Mouse (Mus musculus): ENCODE measurements around the gene Ift122.
A peak's percentile ranks its signal among the peaks of the same experiment; 100 is the strongest.

Ift122 gene

GRCm38 (mm10) chr6:115926416-115926815 is 73.1 kb downstream of the Ift122 start:
- DNase-seq (ENCODE audit: inconsistent ontology term) = no peak

GRCm38 (mm10) chr6:115927292-115928242 is 74.3 kb downstream of the Ift122 start:
- DNase-seq (ENCODE audit: inconsistent ontology term) = no peak

- DNase-seq (ENCODE audit: inconsistent ontology term) = no peak
Observed at GRCm38 (mm10) chr6:115930018-115930417, 76.7 kb downstream of the Ift122 start.

GRCm38 (mm10) chr6:115931639-115932038 is 78.4 kb downstream of the Ift122 start, which contains the start of gene Rho:
Gene Rho, plus strand, starts transcription at chr6:115931748.
- no peak for DNase-seq (ENCODE audit: inconsistent ontology term)

- DNase-seq (ENCODE audit: inconsistent ontology term) = no peak
Observed at GRCm38 (mm10) chr6:115932391-115932790, 79.1 kb downstream of the Ift122 start.

GRCm38 (mm10) chr6:115935544-115935943 is 82.3 kb downstream of the Ift122 start:
- DNase-seq (ENCODE audit: inconsistent ontology term) = no peak

- DNase-seq (ENCODE audit: inconsistent ontology term) = no peak
Observed at GRCm38 (mm10) chr6:115938011-115938410, 84.7 kb downstream of the Ift122 start.

GRCm38 (mm10) chr6:115938798-115939197 is 85.5 kb downstream of the Ift122 start:
- no peak for DNase-seq (ENCODE audit: inconsistent ontology term)

GRCm38 (mm10) chr6:115940603-115941002 is 87.3 kb downstream of the Ift122 start:
- no peak for DNase-seq (ENCODE audit: inconsistent ontology term)

GRCm38 (mm10) chr6:115941128-115941527 is 87.9 kb downstream of the Ift122 start:
- no peak for DNase-seq (ENCODE audit: inconsistent ontology term)

- peak; percentile 32 for DNase-seq (ENCODE audit: inconsistent ontology term)
Observed at GRCm38 (mm10) chr6:115943498-115944427, 90.5 kb downstream of the Ift122 start.

- DNase-seq (ENCODE audit: inconsistent ontology term) = no peak
Observed at GRCm38 (mm10) chr6:115944638-115945037, 91.4 kb downstream of the Ift122 start, which contains the start of gene H1foo. Gene H1foo, plus strand, starts transcription at chr6:115944938.

GRCm38 (mm10) chr6:115945633-115946032 is 92.4 kb downstream of the Ift122 start:
- no peak for DNase-seq (ENCODE audit: inconsistent ontology term)

GRCm38 (mm10) chr6:115946389-115946788 is 93.1 kb downstream of the Ift122 start:
- DNase-seq (ENCODE audit: inconsistent ontology term) = no peak

GRCm38 (mm10) chr6:115954506-115955074 is 101.3 kb downstream of the Ift122 start:
- no peak for DNase-seq (ENCODE audit: inconsistent ontology term)

- DNase-seq (ENCODE audit: inconsistent ontology term) = no peak
Observed at GRCm38 (mm10) chr6:115955169-115955568, 101.9 kb downstream of the Ift122 start.

- DNase-seq (ENCODE audit: inconsistent ontology term) = no peak
Observed at GRCm38 (mm10) chr6:115955664-115956063, 102.4 kb downstream of the Ift122 start.

GRCm38 (mm10) chr6:115956418-115956921 is 103.2 kb downstream of the Ift122 start:
- DNase-seq (ENCODE audit: inconsistent ontology term) = no peak

- peak; percentile 69 for DNase-seq (ENCODE audit: inconsistent ontology term)
Observed at GRCm38 (mm10) chr6:115956922-115957601, 103.8 kb downstream of the Ift122 start.

- DNase-seq (ENCODE audit: inconsistent ontology term) = no peak
Observed at GRCm38 (mm10) chr6:115957681-115958080, 104.4 kb downstream of the Ift122 start.

GRCm38 (mm10) chr6:115958445-115958844 is 105.2 kb downstream of the Ift122 start:
- no peak for DNase-seq (ENCODE audit: inconsistent ontology term)
